Mouse (Mus musculus): ENCODE measurements at regions not wholly inside any gene's neighbourhood (a gene's known extent, or its start where the extent isn't known, plus 50 kb on each side); places are given as distances from the start of the nearest gene placed in this dataset.

DNA sequence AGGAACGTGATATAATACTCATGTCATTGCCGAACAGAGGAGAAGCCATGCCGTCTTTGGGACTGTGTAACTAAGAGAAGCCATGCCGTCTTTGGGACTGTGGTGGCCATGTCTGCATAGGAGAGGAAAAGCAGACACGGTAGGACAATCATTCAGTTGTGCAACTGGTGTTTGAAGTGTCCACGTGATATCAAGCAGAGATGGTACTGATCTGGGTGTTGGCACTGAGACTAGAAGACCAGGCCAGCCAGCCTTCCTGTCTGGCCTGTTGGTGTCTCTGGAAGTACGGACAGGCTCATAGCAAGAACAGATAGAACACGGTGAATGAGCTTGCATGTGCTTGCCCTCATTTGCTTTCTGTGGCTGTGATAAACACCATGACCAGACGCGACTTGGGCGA lies 175.7 kb downstream of the Slc38a4 start:
- DNase-seq (ENCODE audit: low read depth, low spot score), result no peak

DNA sequence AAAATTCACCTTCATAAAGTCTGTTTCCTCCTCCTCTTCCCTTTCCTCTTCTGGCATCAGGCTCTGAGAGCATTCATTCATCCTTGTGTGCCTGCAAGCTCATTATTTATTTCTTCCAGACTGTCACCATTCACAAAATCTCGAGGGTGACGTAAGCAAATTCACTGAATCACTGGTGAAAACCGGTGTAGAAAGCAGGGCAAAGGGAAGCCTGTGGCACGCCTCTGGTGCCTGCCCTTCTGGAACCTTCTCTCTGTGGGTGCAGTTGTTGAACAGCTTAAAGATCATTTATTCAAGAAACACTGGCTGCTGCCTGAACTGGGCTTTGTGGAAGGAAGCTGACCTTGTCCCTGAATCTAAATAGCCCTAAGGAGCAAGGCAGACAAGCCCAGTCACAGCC lies 177.0 kb downstream of the Slc38a4 start:
- no peak for DNase-seq (ENCODE audit: low read depth, low spot score)

DNA sequence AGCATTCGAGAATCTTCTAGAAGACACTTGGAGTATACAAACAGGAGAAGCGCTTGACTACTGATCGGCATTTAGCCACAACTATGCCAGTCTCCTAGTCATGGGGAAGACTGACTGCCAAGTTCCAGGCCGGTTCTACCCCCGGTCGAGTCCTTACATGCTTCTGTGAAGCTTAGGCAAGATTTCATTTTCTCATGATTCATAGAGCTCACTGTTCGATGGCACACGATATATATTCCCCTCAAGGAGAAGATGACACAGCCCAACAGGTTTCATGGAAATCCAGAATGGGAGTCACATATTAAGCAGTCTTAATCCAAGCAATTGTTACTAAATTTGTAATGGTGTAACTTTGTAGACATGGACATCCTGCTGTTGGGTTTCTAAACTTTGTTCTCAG lies 177.8 kb downstream of the Slc38a4 start:
- DNase-seq (ENCODE audit: low read depth, low spot score), result no peak

DNA sequence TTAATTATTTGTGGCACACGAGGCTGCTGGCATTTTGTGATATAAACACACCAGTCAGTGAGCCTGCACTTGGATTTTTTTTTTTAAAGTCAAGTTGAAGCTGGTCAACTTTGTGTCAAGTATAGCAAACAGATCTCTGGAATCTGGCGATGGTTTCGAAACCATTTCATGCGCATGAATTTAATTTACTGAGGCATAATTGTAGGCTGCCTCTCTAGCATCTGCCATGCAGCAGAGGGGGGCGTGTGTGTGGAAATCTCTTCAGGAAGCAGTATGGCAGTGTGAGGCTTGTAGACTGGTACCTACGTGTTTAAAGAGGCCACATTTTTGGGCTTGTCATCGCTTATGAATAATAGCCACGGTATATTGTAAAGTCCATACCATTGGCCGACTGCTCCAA lies 177.7 kb upstream of the Slc38a2 start:
- DNase-seq (ENCODE audit: low read depth, low spot score), result no peak

DNA sequence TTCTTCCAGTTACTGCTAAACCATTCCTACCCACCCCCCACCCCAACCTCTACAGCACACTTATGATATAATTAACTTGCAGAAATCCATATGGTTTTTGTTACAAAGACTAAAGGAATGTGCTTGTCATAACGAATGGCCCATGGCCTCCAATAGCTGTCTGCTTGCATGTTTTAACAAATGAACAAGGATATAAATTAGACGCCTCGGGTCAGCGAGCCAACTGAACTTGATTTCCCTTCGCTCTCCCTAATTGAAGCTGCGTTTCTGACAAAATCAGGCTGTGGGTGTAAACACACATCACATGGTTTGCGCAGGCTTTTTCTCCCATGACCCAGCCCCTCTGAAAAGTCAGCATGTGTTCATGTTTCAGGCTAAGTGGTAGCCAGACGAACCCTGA lies 174.6 kb upstream of the Slc38a2 start:
- no peak for DNase-seq (ENCODE audit: low read depth, low spot score)

DNA sequence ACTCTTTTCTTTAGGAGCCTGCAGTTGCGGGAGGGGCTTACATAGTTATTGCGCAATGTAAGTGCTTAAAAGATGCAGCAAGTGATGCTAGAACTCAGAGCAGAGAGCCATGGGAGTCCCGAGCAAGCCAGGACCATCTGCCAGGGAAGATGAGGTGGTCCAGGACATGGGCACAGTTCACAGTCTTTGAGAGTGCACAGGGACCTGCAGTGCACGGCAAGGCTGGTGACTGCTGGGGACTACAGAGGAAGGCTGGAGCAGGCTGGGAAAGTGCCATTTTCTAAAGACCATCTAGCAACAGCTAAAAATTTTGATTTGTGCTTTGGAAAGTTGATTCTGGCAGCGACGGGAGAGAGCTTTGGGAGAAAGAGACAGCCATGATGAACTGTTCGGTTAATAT lies 174.0 kb upstream of the Slc38a2 start:
- no peak for DNase-seq (ENCODE audit: low read depth, low spot score)

DNA sequence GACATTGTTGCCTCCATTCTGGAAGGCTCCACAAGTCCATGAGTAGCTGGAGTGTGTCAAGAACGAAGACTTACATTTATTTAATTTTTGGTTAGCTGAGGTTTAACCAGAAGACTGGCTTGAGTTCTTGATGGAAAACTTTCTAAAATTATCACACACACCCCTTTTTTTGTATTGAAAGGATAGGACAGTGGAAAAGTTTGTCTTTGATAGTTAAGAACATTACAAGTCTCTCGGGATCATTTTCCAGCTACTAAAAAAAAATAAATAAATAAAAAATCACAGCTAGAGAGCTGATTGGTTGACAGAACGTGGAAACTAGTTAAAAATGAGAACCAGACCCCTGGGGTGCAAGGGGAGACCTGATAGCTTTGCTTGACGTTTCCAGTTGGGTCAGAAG lies 173.6 kb upstream of the Slc38a2 start:
- DNase-seq (ENCODE audit: low read depth, low spot score), result no peak

DNA sequence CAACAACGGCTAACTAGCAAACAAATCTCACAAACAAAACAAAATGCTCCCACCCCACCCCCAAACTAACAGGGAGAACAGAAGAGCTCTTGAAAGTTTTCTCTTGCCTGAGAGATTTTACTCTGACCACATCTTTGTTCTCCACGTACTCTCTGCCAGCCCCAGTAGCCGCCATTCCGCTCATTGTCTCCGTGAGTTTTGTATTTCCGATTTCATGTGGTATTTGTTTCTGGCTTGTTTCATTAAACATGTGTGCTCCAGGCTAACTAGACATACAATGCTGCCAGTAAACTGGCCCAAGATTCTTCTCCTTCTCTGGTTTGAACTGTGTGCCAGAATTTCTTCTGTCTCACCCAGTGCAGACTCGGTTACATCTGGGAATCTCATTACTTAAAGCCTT lies 168.2 kb upstream of the Slc38a2 start:
- no peak for DNase-seq (ENCODE audit: low read depth, low spot score)

DNA sequence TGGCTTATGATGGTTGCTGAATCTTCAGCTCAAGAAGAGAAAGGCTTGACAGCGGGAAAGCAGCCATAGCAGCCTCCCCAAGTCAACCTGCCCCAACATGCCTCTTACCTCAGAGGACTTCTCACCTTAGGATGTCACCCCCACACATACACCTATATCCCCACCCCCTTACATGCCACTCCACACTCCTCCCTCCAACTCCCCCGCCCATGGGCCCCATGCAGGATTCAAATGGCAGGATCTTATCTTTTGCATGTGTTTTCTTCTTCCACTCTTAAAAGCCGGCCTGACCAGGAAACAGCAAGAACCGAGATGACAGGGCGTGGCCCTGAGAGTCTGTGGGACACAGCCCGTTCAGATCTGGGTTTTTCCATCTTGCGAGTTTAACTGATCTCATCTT lies 166.4 kb upstream of the Slc38a2 start:
- DNase-seq (ENCODE audit: low read depth, low spot score), result no peak

DNA sequence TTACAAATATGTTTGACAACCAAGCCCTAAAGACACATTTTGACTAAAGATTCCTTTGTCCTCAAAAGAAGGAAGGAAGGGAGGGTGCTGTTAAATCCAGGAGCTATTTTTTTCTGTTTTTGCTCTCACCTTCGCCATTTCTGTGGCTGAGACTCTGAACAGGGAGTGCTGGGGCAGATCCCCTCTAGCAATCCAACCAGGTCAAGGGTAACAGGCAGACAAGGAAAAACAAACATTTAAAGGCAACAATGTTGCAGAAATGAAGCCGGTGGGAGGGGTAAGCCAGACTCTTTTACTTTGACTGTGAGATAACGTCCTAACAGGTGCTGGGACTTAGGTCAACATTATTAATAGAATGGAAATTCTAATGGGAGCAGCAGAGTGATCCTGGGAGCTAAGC lies 158.2 kb upstream of the Slc38a2 start:
- no peak for DNase-seq (ENCODE audit: low read depth, low spot score)

DNA sequence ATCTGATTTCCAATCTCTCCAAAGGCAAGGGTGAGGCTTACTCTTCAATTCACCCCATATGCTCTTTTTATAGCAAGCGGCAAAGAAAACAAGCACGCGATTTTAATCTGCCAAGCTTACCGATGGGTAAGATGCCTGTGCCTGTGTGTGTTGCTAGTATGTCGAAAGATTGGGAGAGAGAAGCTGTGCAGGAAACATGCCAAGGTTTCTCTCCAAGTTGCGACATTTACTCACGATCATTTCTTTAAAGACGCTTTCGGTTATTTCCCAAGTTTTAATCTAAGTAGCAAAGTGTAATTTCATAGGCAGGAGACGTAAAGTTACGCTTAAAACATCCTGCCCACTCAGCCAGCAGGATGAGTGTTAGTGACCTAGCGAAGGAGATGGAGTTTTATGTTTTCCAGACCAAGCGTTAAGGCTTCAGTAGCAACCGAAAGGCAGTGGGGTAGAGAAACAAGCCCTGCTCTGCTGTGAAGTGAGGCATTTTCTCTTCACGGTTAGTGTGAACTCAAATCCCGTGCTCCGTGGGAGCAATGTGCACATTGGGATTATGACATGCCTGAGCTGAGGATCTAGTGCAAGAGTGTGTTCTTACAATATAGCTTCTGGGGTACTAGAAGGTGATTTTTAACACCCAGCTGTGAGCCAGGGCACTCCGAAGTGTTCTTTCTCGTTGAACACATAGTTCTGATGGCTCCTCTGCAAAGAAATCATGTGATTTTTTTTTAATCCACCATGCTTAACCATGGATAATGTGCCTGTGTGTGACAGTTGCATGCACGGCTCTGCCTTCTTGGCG lies 152.6 kb upstream of the Slc38a2 start:
- DNase-seq (ENCODE audit: low read depth, low spot score), result no peak

DNA sequence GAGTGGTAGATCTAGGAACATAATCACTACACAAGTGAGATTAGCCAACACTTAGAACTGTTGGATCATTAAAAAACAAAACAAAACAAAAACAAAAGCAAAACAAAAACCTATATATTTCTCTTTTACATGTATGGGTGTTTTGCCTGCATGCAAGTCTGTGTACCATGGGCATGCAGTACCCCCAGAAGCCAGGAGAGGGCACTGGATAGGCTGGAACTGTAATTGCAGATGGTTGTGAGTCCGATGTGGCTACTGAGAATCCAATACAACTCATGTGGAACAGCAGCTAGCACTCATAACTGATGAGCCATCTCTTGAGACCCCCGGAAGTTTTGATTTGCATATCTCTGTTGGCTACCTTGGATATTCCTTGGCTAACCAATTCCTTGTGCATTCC lies 148.6 kb upstream of the Slc38a2 start:
- peak; percentile 68 for DNase-seq (ENCODE audit: low read depth, low spot score)

DNA sequence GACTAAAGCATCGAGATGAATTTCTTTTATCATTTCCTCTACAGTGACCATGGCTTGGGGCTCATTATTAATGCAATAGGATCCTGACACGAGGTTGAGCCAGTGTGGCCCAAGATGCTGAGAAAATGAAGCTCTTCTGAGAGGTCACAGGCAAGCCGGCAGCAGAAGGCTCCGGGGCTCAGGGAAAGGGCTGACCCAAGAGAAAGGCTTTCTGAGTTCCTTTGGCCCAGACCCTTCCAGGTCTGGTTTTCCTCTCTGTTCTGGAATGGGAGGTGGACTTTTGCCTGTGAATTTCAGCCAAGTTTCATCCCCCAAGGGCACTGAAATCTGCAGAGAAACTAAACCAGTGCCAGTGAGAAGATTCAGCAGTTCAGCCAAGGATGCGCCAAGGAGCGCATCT lies 145.7 kb upstream of the Slc38a2 start:
- DNase-seq (ENCODE audit: low read depth, low spot score), result no peak

DNA sequence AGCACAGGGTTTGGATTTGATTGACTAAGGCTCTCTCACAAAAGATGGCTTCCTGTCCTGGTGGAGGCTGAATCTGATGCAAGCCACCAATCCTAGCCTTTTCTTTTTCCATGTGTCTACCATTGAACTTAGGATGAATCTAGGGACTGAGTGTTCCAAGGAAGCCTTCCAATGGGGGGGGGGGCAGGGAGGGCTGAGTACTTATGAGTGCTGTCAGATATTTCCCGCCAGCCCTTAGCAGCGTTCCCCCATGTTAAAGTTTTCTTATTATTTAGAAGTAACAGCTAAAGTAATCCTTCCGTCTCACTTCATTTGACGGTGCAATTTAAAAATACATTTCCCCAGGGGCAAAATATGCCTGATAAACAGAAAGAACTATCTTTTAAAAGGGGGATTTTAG lies 144.8 kb upstream of the Slc38a2 start:
- no peak for DNase-seq (ENCODE audit: low read depth, low spot score)

DNA sequence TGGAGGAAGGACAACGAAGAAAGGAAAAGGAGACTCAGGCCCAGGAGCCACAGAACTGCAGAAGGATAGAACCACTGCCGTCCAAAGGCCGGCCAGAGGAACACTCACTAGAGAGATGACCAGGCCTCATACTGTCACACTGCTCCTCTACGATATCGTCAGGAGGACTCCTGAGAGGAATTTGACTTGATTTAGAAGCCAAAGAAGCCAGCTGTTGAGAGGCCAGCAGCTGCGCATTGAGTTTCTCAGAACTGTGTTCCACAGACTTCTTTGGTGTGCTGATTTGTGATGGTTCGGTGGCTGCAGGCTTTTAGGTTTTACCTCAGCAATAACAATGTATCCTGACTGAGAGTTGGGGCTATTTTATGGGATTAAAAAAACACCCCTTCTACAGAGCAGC lies 144.1 kb upstream of the Slc38a2 start:
- no peak for DNase-seq (ENCODE audit: low read depth, low spot score)

DNA sequence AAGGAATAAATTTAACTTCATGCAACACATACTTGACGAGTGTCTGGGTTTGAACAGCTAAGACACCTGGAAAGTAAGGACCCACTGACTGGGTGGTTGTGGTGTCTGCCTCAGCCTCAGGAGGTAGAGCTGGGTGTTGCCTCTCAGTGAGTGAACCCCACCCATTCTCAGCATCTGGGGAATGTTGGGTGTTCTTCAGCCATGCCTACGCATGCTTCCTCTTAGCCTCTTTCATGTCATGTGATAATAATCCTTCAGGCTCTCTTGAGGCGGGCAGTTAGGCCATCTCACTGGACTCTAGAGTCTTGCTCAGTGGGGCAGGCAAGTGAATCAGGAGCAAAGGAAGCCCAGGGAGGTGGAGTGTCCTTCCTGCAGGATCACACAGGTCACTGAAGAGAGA lies 143.4 kb upstream of the Slc38a2 start:
- no peak for DNase-seq (ENCODE audit: low read depth, low spot score)

DNA sequence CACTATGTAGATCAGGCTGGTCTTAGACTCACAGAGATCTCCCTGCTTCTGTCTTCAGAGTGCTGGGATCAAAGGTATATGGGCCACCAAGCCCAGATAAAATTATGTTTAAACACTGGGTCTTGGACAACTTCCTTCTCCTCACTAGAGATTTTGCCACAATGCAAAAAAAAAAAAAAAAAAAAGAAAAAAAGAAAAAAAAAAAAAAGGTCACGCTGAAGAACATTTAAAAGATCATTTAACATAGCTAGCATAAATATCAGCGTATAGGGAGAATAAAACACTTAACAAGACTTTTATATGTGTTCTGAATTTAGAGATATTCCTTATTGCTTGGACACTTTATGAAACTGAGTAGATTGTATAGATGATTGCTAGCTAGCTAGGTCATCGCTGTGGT lies 137.1 kb upstream of the Slc38a2 start:
- no peak for DNase-seq (ENCODE audit: low read depth, low spot score)

DNA sequence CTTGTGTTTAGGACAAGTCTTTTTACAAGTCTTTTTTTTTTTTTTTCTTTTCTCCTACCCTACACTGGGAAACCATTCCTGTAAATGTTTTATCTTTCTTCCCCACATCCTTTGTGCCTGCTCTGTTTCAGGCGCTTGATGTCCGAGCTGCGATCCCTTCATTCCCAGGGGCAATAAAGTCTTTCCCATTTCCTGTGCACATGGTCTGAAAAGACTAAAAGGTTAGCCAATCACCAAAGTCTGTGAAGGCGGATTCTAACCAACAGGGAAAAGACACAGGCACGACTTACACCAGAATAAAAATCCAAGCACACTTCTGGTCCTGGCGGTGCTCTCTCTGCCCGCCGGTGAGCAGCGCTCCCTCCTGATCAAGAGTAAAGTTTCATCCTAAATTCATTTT lies 135.3 kb upstream of the Slc38a2 start:
- DNase-seq (ENCODE audit: low read depth, low spot score), result no peak

DNA sequence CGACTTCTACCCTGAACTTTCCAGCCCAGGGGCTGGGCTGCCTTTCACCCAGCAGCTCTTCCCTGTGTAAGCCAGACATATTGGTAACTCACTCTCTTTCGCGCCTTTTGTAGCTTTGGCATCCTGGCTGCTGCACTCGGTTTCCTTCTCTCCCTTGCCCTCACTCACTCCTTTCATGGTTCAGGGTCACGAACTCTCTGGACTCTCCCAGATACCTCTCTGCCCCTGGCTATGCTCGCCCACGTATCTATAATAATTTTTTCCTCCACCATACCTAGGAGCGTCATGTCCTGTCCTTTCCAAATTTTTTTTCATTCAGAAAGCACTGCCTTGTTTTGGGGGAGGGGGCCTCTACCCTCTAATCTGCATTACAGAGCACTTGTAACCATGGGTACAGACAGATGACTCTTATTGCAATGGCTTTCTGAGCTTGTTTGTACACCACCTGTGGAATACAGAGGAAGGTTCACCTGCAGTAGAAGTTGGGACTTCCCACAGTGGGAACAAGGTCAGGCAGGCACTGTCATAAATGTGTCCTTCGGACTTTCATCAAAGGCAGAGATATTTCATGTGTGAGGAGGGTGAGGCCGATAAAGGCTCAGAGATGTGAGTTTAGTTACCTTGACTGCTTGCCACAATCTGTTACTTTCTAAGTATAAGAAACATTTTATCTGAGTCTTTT lies 134.8 kb upstream of the Slc38a2 start:
- no peak for DNase-seq (ENCODE audit: low read depth, low spot score)

DNA sequence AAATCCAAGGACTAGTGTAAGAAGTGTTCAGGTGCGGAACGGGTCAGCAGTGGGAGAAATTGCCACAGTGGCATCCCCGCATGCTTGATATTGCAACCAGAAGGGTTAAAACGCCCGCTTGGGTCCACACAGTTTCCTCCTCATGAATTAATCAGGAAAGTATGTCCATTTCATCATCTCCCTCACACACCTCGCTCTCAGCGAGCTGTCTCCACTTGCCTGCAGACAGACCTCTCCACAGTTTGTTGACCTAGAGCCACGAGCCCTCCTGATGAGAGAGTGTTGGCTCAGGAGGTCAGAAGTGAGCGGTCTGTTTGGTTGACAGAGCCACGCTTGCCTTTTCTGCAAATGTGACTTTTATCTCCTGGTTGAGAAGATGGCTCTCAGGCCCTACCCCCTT lies 132.9 kb upstream of the Slc38a2 start:
- DNase-seq (ENCODE audit: low read depth, low spot score), result no peak

DNA sequence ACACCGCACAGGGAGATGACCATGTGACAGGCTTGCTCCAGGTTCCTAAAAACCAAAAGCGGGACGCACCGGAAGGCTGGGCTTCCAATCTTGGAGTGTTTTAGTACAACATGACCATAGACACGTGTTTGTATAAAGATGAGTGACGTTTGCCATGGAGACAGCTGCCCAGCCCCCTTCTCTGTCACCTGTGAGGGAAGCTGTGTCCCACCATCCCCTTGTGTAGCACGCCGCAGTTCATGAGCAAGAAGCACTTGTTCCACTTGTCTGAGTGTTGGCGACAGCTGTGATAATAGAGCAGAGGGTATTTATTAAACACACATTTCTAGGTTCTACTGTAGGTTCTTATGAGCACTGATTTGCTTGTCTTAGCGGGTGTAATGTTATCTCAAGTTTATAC lies 131.7 kb upstream of the Slc38a2 start:
- DNase-seq (ENCODE audit: low read depth, low spot score), result no peak

DNA sequence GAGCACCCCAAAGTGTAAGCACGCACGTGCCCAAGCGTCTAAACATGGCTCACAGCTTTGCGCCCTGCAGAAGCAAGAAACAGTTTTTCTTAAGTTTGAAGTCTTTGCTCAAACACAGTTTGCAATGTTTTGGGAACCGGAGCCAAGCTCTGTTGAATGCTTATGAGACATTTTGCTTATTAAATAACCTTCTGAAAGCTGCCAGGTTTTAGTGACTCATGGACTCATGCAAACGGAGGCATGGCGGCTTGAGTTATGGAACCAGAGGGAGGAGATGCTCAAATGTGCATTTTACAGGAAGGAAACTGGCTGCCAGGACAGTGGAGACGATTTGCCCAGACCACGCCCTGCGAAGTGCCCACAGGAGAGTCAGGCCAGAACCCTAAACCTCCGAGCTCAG lies 131.0 kb upstream of the Slc38a2 start:
- DNase-seq (ENCODE audit: low read depth, low spot score), result no peak

DNA sequence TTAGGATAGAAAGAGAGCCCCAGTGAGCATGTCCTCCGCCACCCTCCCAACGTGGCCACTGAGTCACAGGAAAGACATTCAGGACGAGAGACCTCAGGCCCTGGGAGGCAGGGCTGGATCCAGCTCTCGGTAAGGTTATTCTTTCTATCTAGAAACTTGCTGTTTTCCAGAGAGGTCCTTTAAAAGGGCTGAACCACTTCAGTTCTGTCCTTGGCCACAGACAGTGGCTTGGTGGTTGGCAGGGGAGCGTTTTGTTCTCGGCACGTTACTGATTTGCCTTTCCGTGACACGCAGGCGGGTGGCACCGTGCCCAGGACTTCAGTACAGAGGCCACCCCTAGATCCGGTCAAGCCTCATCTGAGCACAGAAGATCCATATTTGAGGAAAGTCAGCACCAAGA lies 130.4 kb upstream of the Slc38a2 start:
- DNase-seq (ENCODE audit: low read depth, low spot score), result no peak

DNA sequence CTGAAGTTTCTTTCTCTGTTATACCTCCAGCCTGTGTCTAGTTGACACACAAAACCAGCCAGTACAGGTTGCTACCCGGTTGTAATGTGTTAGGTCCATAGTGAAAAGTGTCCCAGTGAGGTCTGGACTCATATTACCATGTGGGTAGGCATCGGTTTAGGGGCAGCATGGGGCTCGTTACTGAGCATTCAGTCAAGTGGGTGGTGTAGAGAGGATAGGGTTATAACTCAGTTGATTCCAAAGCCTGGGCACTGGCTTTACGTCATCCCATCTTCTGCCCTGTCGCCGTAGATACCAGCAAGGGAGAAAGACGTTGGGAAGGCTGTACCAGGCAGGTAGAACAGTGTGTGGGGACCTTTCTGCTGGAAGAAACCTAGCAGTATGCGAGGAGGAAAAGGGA lies 129.2 kb upstream of the Slc38a2 start:
- no peak for DNase-seq (ENCODE audit: low read depth, low spot score)

Measured in A20 (cell line).